ENCODE assay signal across 11 mouse cellular contexts in the genomic region with DNA sequence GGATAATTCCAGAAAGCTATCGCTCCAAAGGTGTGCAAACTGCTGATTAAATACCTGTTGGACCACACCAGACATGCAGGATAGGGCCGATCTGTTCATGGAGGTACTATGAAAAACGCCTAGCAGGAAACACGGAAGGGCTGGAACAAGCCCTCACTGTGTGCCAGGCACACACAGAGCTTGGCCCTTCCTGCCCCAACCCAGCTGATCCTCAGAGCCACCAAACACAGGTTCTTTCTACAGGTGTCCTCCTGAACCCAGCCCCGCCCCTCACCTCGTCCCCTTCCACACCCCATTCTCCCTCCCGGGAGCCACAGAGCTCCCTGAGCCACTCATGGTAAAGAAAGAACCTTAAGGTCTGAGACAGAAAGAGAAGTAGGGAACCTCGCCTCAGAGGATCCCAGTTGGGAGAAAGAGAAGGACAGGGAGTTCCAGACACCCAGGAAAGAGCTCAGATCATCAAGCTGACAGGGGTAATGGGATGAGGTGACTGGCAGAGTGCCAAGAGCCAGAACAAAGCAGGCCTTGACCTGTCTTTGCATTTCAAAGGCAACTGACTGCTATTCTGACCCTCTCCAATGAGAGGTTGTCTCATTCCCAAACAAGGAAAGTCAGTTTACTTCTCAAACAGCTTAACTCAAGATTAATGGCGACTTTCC.
DNase-seq lines count a peak whose midpoint lies in the region; ATAC-seq lines count a peak whose summit lies in the region.
"Had no signal": no experiment of that assay in that cellular context is flagged by ENCODE, and none has a peak within 500 bp of the region (broad histone marks: within the 10 kb centered on the region; RNA-seq: fewer than 3 reads in every experiment).

No protein-coding gene starts in this region.

- no peak for ATAC-seq in heart, embryonic 12.5 days (ENCODE audit: insufficient number of reproducible peaks, low FRiP score)
- ATAC-seq in neural tube, embryonic 11.5 days (ENCODE audit: insufficient read depth, low FRiP score, low TSS enrichment) = peak; percentile 59; the same call in 1 of the 2 replicates
- ATAC-seq in neural tube, embryonic 15.5 days (ENCODE audit: low FRiP score) = no peak
- peak; percentile 40; the same call in 1 of the 2 replicates for ATAC-seq in intestine, embryonic 14.5 days (replicated peaks; ENCODE audit: low FRiP score, low TSS enrichment, low read depth)
- peak; percentile 78 for ATAC-seq in stomach, embryonic 16.5 days (ENCODE audit: insufficient read depth, low FRiP score)
- no peak for ATAC-seq in erythroblast, adult 5-6 weeks (replicated peaks; ENCODE audit: low FRiP score, poor library complexity, severe bottlenecking)
- ATAC-seq: forebrain, embryonic 16.5 days; hindbrain, embryonic 16.5 days had no signal

- no peak overlapping the region for H3K4me3 ChIP-seq in heart, embryonic 12.5 days
- no peak overlapping the region for H3K4me3 ChIP-seq in neural tube, embryonic 11.5 days (ENCODE audit: low read depth, low read length)
- H3K4me3 ChIP-seq in neural tube, embryonic 15.5 days (replicated peaks) = no peak overlapping the region
- H3K4me3 ChIP-seq in intestine, embryonic 14.5 days (ENCODE audit: low read depth, low read length) = no peak overlapping the region
- H3K4me3 ChIP-seq in stomach, embryonic 16.5 days (replicated peaks; ENCODE audit: low read length) = no peak overlapping the region
- H3K4me3 ChIP-seq: embryonic facial prominence, embryonic 12.5 days had no signal

- no peaks in the 10 kb centered on the region for H3K27me3 ChIP-seq in heart, embryonic 12.5 days (replicated peaks)
- no peaks in the 10 kb centered on the region for H3K27me3 ChIP-seq in neural tube, embryonic 11.5 days (ENCODE audit: control insufficient read depth, insufficient read depth, low read length)
- H3K27me3 ChIP-seq in neural tube, embryonic 15.5 days (replicated peaks) = no peaks in the 10 kb centered on the region
- no peaks in the 10 kb centered on the region for H3K27me3 ChIP-seq in intestine, embryonic 14.5 days (replicated peaks; ENCODE audit: control insufficient read depth, insufficient read depth, low read length)
- H3K27me3 ChIP-seq in stomach, embryonic 16.5 days (ENCODE audit: control insufficient read depth, insufficient read depth, low read length) = no peaks in the 10 kb centered on the region
- H3K27me3 ChIP-seq: embryonic facial prominence, embryonic 12.5 days had no signal

- peaks cover 48% of the 10 kb centered on the region for H3K4me1 ChIP-seq in heart, embryonic 12.5 days (replicated peaks)
- peaks cover 10% of the 10 kb centered on the region for H3K4me1 ChIP-seq in neural tube, embryonic 11.5 days (ENCODE audit: control insufficient read depth, insufficient read depth, low read length)
- 0 out of 2 replicates have a peak, but pooled peaks cover 3% of the 10 kb centered on the region for H3K4me1 ChIP-seq in neural tube, embryonic 15.5 days
- peaks cover 10% of the 10 kb centered on the region for H3K4me1 ChIP-seq in intestine, embryonic 14.5 days (replicated peaks; ENCODE audit: control insufficient read depth, insufficient read depth, low read length)
- peaks cover 21% of the 10 kb centered on the region for H3K4me1 ChIP-seq in stomach, embryonic 16.5 days (ENCODE audit: control insufficient read depth, insufficient read depth, low read length)

- DNase-seq in heart, adult 9 months (ENCODE audit: low spot score in 2 of 2) = no peak
- peak; percentile 56 for DNase-seq in neural tube, embryonic 11.5 days (ENCODE audit: low spot score)
- DNase-seq in intestine, embryonic 14.5 days (ENCODE audit: low spot score) = no peak
- DNase-seq: thymus, postnatal 25 days had no signal

- WGBS in heart, embryonic 12.5 days = 76% methylated on average over 9 of the region's 9 CpGs
- 71% methylated on average over 9 of the region's 9 CpGs for WGBS in neural tube, embryonic 11.5 days
- 70% methylated on average over 9 of the region's 9 CpGs for WGBS in neural tube, embryonic 15.5 days
- WGBS in intestine, embryonic 14.5 days = 73% methylated on average over 9 of the region's 9 CpGs
- WGBS in stomach, embryonic 16.5 days = 51% methylated on average over 9 of the region's 9 CpGs

- H3K27ac ChIP-seq in heart, embryonic 12.5 days (ENCODE audit: poor library complexity, severe bottlenecking) = peak overlapping the region; percentile 55; the same call in 1 of the 2 replicates
- no peak overlapping the region for H3K27ac ChIP-seq in neural tube, embryonic 11.5 days (ENCODE audit: low read depth, low read length)
- no peak overlapping the region for H3K27ac ChIP-seq in neural tube, embryonic 15.5 days (replicated peaks)
- peak overlapping the region; percentile 9; the same call in 1 of the 2 replicates for H3K27ac ChIP-seq in intestine, embryonic 14.5 days (ENCODE audit: low read depth)
- H3K27ac ChIP-seq in stomach, embryonic 16.5 days (ENCODE audit: low read length) = peak overlapping the region; percentile 90
- H3K27ac ChIP-seq: embryonic facial prominence, embryonic 12.5 days had no signal

- H3K4me2 ChIP-seq in heart, embryonic 12.5 days = no peak overlapping the region
- no peak overlapping the region for H3K4me2 ChIP-seq in neural tube, embryonic 11.5 days (ENCODE audit: low read depth)
- no peak overlapping the region for H3K4me2 ChIP-seq in neural tube, embryonic 15.5 days
- H3K4me2 ChIP-seq in intestine, embryonic 14.5 days (ENCODE audit: low read length) = no peak overlapping the region
- H3K4me2 ChIP-seq in stomach, embryonic 16.5 days (ENCODE audit: low read depth, low read length) = no peak overlapping the region
- H3K4me2 ChIP-seq: embryonic facial prominence, embryonic 12.5 days had no signal

- peaks cover 44% of the 10 kb centered on the region for H3K36me3 ChIP-seq in heart, embryonic 12.5 days
- no peaks in the 10 kb centered on the region for H3K36me3 ChIP-seq in neural tube, embryonic 11.5 days (ENCODE audit: control insufficient read depth, insufficient read depth, low read length)
- H3K36me3 ChIP-seq in neural tube, embryonic 15.5 days = peaks cover 3% of the 10 kb centered on the region; the same call in 1 of the 2 replicates
- H3K36me3 ChIP-seq in intestine, embryonic 14.5 days (ENCODE audit: control insufficient read depth, insufficient read depth, low read length) = peaks cover 11% of the 10 kb centered on the region; the same call in 1 of the 2 replicates
- H3K36me3 ChIP-seq in stomach, embryonic 16.5 days (ENCODE audit: control insufficient read depth, insufficient read depth, low read length) = 0 out of 2 replicates have a peak, but pooled peaks cover 3% of the 10 kb centered on the region

- no peaks in the 10 kb centered on the region for H3K9me3 ChIP-seq in heart, embryonic 12.5 days (replicated peaks)
- H3K9me3 ChIP-seq in neural tube, embryonic 11.5 days (ENCODE audit: control insufficient read depth, low read length) = no peaks in the 10 kb centered on the region
- no peaks in the 10 kb centered on the region for H3K9me3 ChIP-seq in neural tube, embryonic 15.5 days (replicated peaks)
- no peaks in the 10 kb centered on the region for H3K9me3 ChIP-seq in intestine, embryonic 14.5 days (ENCODE audit: control insufficient read depth, low read length)
- no peaks in the 10 kb centered on the region for H3K9me3 ChIP-seq in stomach, embryonic 16.5 days (replicated peaks; ENCODE audit: control insufficient read depth, low read length)
- H3K9me3 ChIP-seq: embryonic facial prominence, embryonic 12.5 days had no signal

- H3K9ac ChIP-seq in heart, embryonic 12.5 days = no peak overlapping the region
- no peak overlapping the region for H3K9ac ChIP-seq in neural tube, embryonic 11.5 days (ENCODE audit: low read length)
- no peak overlapping the region for H3K9ac ChIP-seq in neural tube, embryonic 15.5 days (replicated peaks)
- no peak overlapping the region for H3K9ac ChIP-seq in intestine, embryonic 14.5 days (ENCODE audit: low read length)
- H3K9ac ChIP-seq in stomach, embryonic 16.5 days (ENCODE audit: low read length) = no peak overlapping the region
- H3K9ac ChIP-seq: embryonic facial prominence, embryonic 12.5 days had no signal

Comparison
In these comparisons a context has a peak if more than half of its experiments do, and no peak if none do; other contexts are left out.
1. ATAC-seq: peak in neural tube, embryonic 11.5 days (single experiment), intestine, embryonic 14.5 days (single experiment) and stomach, embryonic 16.5 days (single experiment); none in heart, embryonic 12.5 days (single experiment), neural tube, embryonic 15.5 days (single experiment) and erythroblast, adult 5-6 weeks (single experiment).
2. H3K27ac ChIP-seq: peak in heart, embryonic 12.5 days (single experiment), intestine, embryonic 14.5 days (single experiment) and stomach, embryonic 16.5 days (single experiment); none in neural tube, embryonic 11.5 days (single experiment) and neural tube, embryonic 15.5 days (single experiment).